Mouse (Mus musculus) embryonic facial prominence, embryonic 13.5 days (tissue): ENCODE results near the gene Lamp3. TPM values are rescaled to one million over a fixed set of nuclear protein-coding genes. Genes with fewer than 3 reads are reported as not detected.
"Not testable (repeated sequence)": the region's sequence is repeated elsewhere in the genome, so short reads cannot be mapped to it uniquely, and the experiment has no call there.

Experiments used
- ATAC-seq: fragments of 200-750 bp; cut with Nextera tagmentation; 2 replicates; pipeline ENCODE4 v1.8.0; 2017; ENCODE audit warnings: low read depth; ENCODE audit not compliant: insufficient number of reproducible peaks, insufficient read depth, low FRiP score, low TSS enrichment
- H3K27ac ChIP-seq: fragments of 300-500 bp; sonication (generic); 2 replicates; pipeline ENCODE4 v1.5.1; 2015; ENCODE audit warnings: moderate library complexity, mild to moderate bottlenecking, inconsistent platforms
- H3K27me3 ChIP-seq: fragments of 300-500 bp; sonication (generic); 2 replicates; pipeline ENCODE4 v1.6.1; 2015; ENCODE audit warnings: mild to moderate bottlenecking, inconsistent platforms
- H3K36me3 ChIP-seq: fragments of 300-500 bp; sonication (generic); 2 replicates; pipeline ENCODE4 v1.6.1; 2015; ENCODE audit warnings: mild to moderate bottlenecking, inconsistent platforms
- H3K4me1 ChIP-seq: fragments of 300-500 bp; sonication (generic); 2 replicates; pipeline ENCODE4 v1.6.1; 2015; ENCODE audit warnings: inconsistent platforms
- H3K4me2 ChIP-seq: fragments of 300-500 bp; sonication (generic); 2 replicates; pipeline ENCODE4 v1.6.1; 2015; ENCODE audit warnings: moderate library complexity, mild to moderate bottlenecking, inconsistent platforms
- H3K4me3 ChIP-seq: fragments of 300-500 bp; sonication (generic); 2 replicates; pipeline ENCODE4 v1.5.1; 2015; ENCODE audit warnings: mild to moderate bottlenecking, inconsistent platforms
- H3K9ac ChIP-seq: fragments of 300-500 bp; sonication (generic); 2 replicates; pipeline ENCODE4 v1.6.1; 2015; ENCODE audit warnings: mild to moderate bottlenecking, inconsistent platforms
- H3K9me3 ChIP-seq: fragments of 300-500 bp; sonication (generic); 2 replicates; pipeline ENCODE4 v1.6.1; 2016; ENCODE audit warnings: inconsistent platforms
- WGBS: fragments of 180-500 bp; shearing (Covaris S2); methylation state at CpG from one replicate; pipeline ENCODE4 v1.1.7; 2015; ENCODE audit warnings: mixed read lengths; 5-methylcytosine and 5-hydroxymethylcytosine counted together
- polyA plus RNA-seq: library from polyadenylated mRNA; unstranded; fragments of >200 nt; fragmentation: Nextera tagmentation; extraction: Ambion mirVana; gene quantifications from 2 replicates; pipeline ENCODE4 v1.2.1, GENCODE M21; 2015

Gene Lamp3
- polyA plus RNA-seq = 0.08 and 0.18 TPM in 2 replicates

- Histone ChIP-seq H3K36me3 (no peaks in the 10 kb centered on the region), H3K9ac (no peak within 1 kb of the TSS), H3K4me2 (no peak within 1 kb of the TSS), H3K9me3 (no peaks in the 10 kb centered on the region), H3K27me3 (no peaks in the 10 kb centered on the region), H3K4me1 (no peaks in the 10 kb centered on the region), H3K4me3 (no peak within 1 kb of the TSS), H3K27ac (no peak within 1 kb of the TSS)
- no peak for ATAC-seq
Measured at GRCm38 (mm10) chr16:19706216-19706615, at the start of gene Lamp3. Gene Lamp3, minus strand, starts transcription at chr16:19706375.

- Histone ChIP-seq H3K9ac (no peak overlapping the region), H3K27ac (no peak overlapping the region), H3K4me1 (no peaks in the 10 kb centered on the region), H3K9me3 (no peaks in the 10 kb centered on the region), H3K36me3 (no peaks in the 10 kb centered on the region), H3K4me3 (no peak overlapping the region), H3K27me3 (no peaks in the 10 kb centered on the region), H3K4me2 (no peak overlapping the region)
- ATAC-seq = no peak
- 80% methylated on average over 1 of the region's 1 CpGs for WGBS
Measured at GRCm38 (mm10) chr16:19732896-19733295, 26.7 kb upstream of the Lamp3 start.

GRCm38 (mm10) chr16:19724139-19724538 is 18.0 kb upstream of the Lamp3 start:
- H3K4me2 ChIP-seq, ATAC-seq, H3K9me3 ChIP-seq, H3K27ac ChIP-seq, H3K36me3 ChIP-seq, H3K4me1 ChIP-seq, H3K27me3 ChIP-seq, H3K4me3 ChIP-seq, H3K9ac ChIP-seq: not testable (repeated sequence)
- WGBS = 39% methylated on average over 2 of the region's 2 CpGs

- no peak overlapping the region for H3K27ac ChIP-seq
- H3K4me2 ChIP-seq = no peak overlapping the region
- no peak overlapping the region for H3K9ac ChIP-seq
- ATAC-seq = no peak
- no peak overlapping the region for H3K4me3 ChIP-seq
- H3K36me3 ChIP-seq = no peaks in the 10 kb centered on the region
- no peaks in the 10 kb centered on the region for H3K4me1 ChIP-seq
- no peaks in the 10 kb centered on the region for H3K9me3 ChIP-seq
- 45% methylated on average over 2 of the region's 2 CpGs for WGBS
- no peaks in the 10 kb centered on the region for H3K27me3 ChIP-seq
Measured at GRCm38 (mm10) chr16:19720959-19721358, 14.8 kb upstream of the Lamp3 start.

- Histone ChIP-seq H3K4me2 (no peak overlapping the region), H3K9ac (no peak overlapping the region), H3K4me1 (no peaks in the 10 kb centered on the region), H3K27ac (no peak overlapping the region), H3K4me3 (no peak overlapping the region), H3K36me3 (no peaks in the 10 kb centered on the region), H3K9me3 (no peaks in the 10 kb centered on the region), H3K27me3 (no peaks in the 10 kb centered on the region)
- 91% methylated on average over 1 of the region's 1 CpGs for WGBS
- ATAC-seq = no peak
Measured at GRCm38 (mm10) chr16:19707381-19707780, 1.2 kb upstream of the Lamp3 start.

GRCm38 (mm10) chr16:19699207-19699606 is 7.0 kb downstream of the Lamp3 start:
- no peak for ATAC-seq
- Histone ChIP-seq H3K36me3 (no peaks in the 10 kb centered on the region), H3K4me3 (no peak overlapping the region), H3K4me1 (no peaks in the 10 kb centered on the region), H3K27ac (no peak overlapping the region), H3K27me3 (no peaks in the 10 kb centered on the region), H3K4me2 (no peak overlapping the region), H3K9me3 (no peaks in the 10 kb centered on the region), H3K9ac (no peak overlapping the region)

GRCm38 (mm10) chr16:19670768-19671357 is 35.3 kb downstream of the Lamp3 start:
- WGBS = 80% methylated on average over 2 of the region's 2 CpGs
- Histone ChIP-seq H3K4me2 (no peak overlapping the region), H3K27me3 (no peaks in the 10 kb centered on the region), H3K9ac (no peak overlapping the region), H3K36me3 (no peaks in the 10 kb centered on the region), H3K4me3 (no peak overlapping the region), H3K4me1 (no peaks in the 10 kb centered on the region), H3K9me3 (no peaks in the 10 kb centered on the region), H3K27ac (no peak overlapping the region)
- no peak for ATAC-seq

- Histone ChIP-seq H3K36me3 (no peaks in the 10 kb centered on the region), H3K4me3 (no peak overlapping the region), H3K4me2 (no peak overlapping the region), H3K9ac (no peak overlapping the region), H3K9me3 (no peaks in the 10 kb centered on the region), H3K4me1 (no peaks in the 10 kb centered on the region), H3K27me3 (no peaks in the 10 kb centered on the region), H3K27ac (no peak overlapping the region)
- no peak for ATAC-seq
- 57% methylated on average over 1 of the region's 1 CpGs for whole genome bisulfite sequencing
Measured at GRCm38 (mm10) chr16:19666312-19666711, 39.9 kb downstream of the Lamp3 start.

GRCm38 (mm10) chr16:19629816-19630215 is 76.4 kb downstream of the Lamp3 start, which contains the start of gene Olfr171:
Gene Olfr171, minus strand, starts transcription at chr16:19629916.
- 84% methylated on average over 1 of the region's 1 CpGs for WGBS

GRCm38 (mm10) chr16:19611782-19612181 is 94.4 kb downstream of the Lamp3 start, which contains the start of gene Olfr170:
Gene Olfr170, minus strand, starts transcription at chr16:19611882.
- not testable (repeated sequence) for H3K4me2 ChIP-seq, ATAC-seq, H3K9me3 ChIP-seq, H3K4me3 ChIP-seq, H3K27me3 ChIP-seq, H3K9ac ChIP-seq, H3K36me3 ChIP-seq, H3K4me1 ChIP-seq, H3K27ac ChIP-seq
- WGBS = 91% methylated on average over 2 of the region's 2 CpGs

More at GRCm38 (mm10) chr16:19629816-19630215, 76.4 kb downstream of the Lamp3 start, which contains the start of gene Olfr171:
- H3K4me1 ChIP-seq = no peaks in the 10 kb centered on the region
- no peaks in the 10 kb centered on the region for H3K36me3 ChIP-seq
- H3K4me3 ChIP-seq = no peak within 1 kb of the TSS
- H3K4me2 ChIP-seq = no peak within 1 kb of the TSS
- H3K9ac ChIP-seq = no peak within 1 kb of the TSS
- no peaks in the 10 kb centered on the region for H3K27me3 ChIP-seq
- ATAC-seq = no peak
- H3K27ac ChIP-seq = no peak within 1 kb of the TSS
- no peaks in the 10 kb centered on the region for H3K9me3 ChIP-seq
